20 mouse cellular contexts compared by ENCODE assay signal in genomic region chr14:57161833-57162232, GRCm38 (mm10). TPM values are rescaled to one million over a fixed set of nuclear protein-coding genes. Genes with fewer than 3 reads are reported as not detected.
DNase-seq lines count a peak whose midpoint lies in the region; ATAC-seq and TF ChIP-seq lines count a peak whose summit lies in the region.
"Had no signal": no experiment of that assay in that cellular context is flagged by ENCODE, and none has a peak within 500 bp of the region (broad histone marks: within the 10 kb centered on the region; RNA-seq: fewer than 3 reads in every experiment).

No protein-coding gene starts in this region.

- no peaks in the 10 kb centered on the region for H3K36me3 ChIP-seq in limb, embryonic 12.5 days
- no peaks in the 10 kb centered on the region for H3K36me3 ChIP-seq in limb, embryonic 10.5 days
- H3K36me3 ChIP-seq: heart, embryonic 15.5 days; neural tube, embryonic 13.5 days had no signal

- H3K27ac ChIP-seq in limb, embryonic 12.5 days, result peak overlapping the region; percentile 64
- no peak overlapping the region for H3K27ac ChIP-seq in limb, embryonic 10.5 days
- H3K27ac ChIP-seq in embryonic fibroblast, embryonic 13.5 days (ENCODE audit: insufficient read depth, low read length), result peak overlapping the region; percentile 14
- H3K27ac ChIP-seq: heart, embryonic 15.5 days; hindbrain, embryonic 14.5 days; left cerebral cortex, adult 2 months; neural tube, embryonic 13.5 days had no signal

- H3K4me1 ChIP-seq in limb, embryonic 12.5 days (replicated peaks), result peaks cover 17% of the 10 kb centered on the region
- peaks cover 8% of the 10 kb centered on the region for H3K4me1 ChIP-seq in limb, embryonic 10.5 days
- peaks cover 6% of the 10 kb centered on the region for H3K4me1 ChIP-seq in embryonic fibroblast, embryonic 13.5 days (ENCODE audit: control insufficient read depth, insufficient read depth, low read length)

- peak; percentile 5 for DNase-seq in adrenal gland, adult 2 months
- DNase-seq in adrenal gland, adult 18-20 months (ENCODE audit: low spot score in 2 of 2), result no peak
- peak; percentile 10 for DNase-seq in gastrocnemius, postnatal 14 days
- no peak for DNase-seq in gastrocnemius, adult 8-10 months (ENCODE audit: low spot score in 2 of 2)
- no peak for DNase-seq in limb, embryonic 10.5 days (ENCODE audit: low spot score)
- no peak for DNase-seq in thymus, adult 18-20 months
- DNase-seq: kidney, adult 11 months had no signal

- no peak overlapping the region for H3K4me2 ChIP-seq in limb, embryonic 12.5 days
- H3K4me2 ChIP-seq: heart, embryonic 15.5 days; hindbrain, embryonic 14.5 days; neural tube, embryonic 13.5 days had no signal

- H3K9ac ChIP-seq in limb, embryonic 12.5 days (replicated peaks), result no peak overlapping the region
- H3K9ac ChIP-seq: heart, embryonic 15.5 days; hindbrain, embryonic 14.5 days; neural tube, embryonic 13.5 days had no signal

- peaks cover 7% of the 10 kb centered on the region; the same call in 1 of the 2 replicates for H3K9me3 ChIP-seq in limb, embryonic 12.5 days
- H3K9me3 ChIP-seq in limb, embryonic 10.5 days (replicated peaks), result no peaks in the 10 kb centered on the region
- H3K9me3 ChIP-seq: heart, embryonic 15.5 days; neural tube, embryonic 13.5 days had no signal

- WGBS in limb, embryonic 12.5 days, result 80% methylated on average over 2 of the region's 2 CpGs
- 65% methylated on average over 2 of the region's 2 CpGs for WGBS in limb, embryonic 10.5 days

- TF ChIP-seq POLR2A in embryonic fibroblast, embryonic 13.5 days (IDR thresholded peaks at IDR 0.05; ENCODE audit: low read depth, low read length), result no peak

- no peak for TF ChIP-seq CTCF in embryonic fibroblast, embryonic 13.5 days (IDR thresholded peaks at IDR 0.05; ENCODE audit: borderline replicate concordance, insufficient read depth, low read length)

- no peak for ATAC-seq in limb, embryonic 12.5 days (ENCODE audit: insufficient number of reproducible peaks, insufficient read depth, low FRiP score, low TSS enrichment, low read depth)

- H3K4me3 ChIP-seq in limb, embryonic 12.5 days (replicated peaks), result no peak overlapping the region
- no peak overlapping the region for H3K4me3 ChIP-seq in limb, embryonic 10.5 days
- H3K4me3 ChIP-seq in embryonic fibroblast, embryonic 13.5 days (ENCODE audit: insufficient read depth, low read length), result no peak overlapping the region
- H3K4me3 ChIP-seq: heart, embryonic 15.5 days; left cerebral cortex, adult 2 months; neural tube, embryonic 13.5 days had no signal

- H3K27me3 ChIP-seq in limb, embryonic 12.5 days, result no peaks in the 10 kb centered on the region
- no peaks in the 10 kb centered on the region; the same call in 1 of the 2 replicates for H3K27me3 ChIP-seq in limb, embryonic 10.5 days (ENCODE audit: low read depth, poor library complexity, severe bottlenecking)
- H3K27me3 ChIP-seq: neural tube, embryonic 13.5 days had no signal

- intact Hi-C loops in gastrocnemius, postnatal 14 days (cut with DNase I; ENCODE audit: low total_unique reads), result no loop called here

RNA-seq across cellular contexts. Expression of gene Gjb6, which starts 28.4 kb away (rescaled TPM):
- not detected for total RNA-seq in adrenal gland, adult 2 months (2021)
- polyA plus RNA-seq in adrenal gland, adult 2 months (2012; rRNA removed), result not detected in 2 replicates
- total RNA-seq in adrenal gland, adult 18-20 months (2021), result not detected
- total RNA-seq in gastrocnemius, postnatal 14 days (2021), result not detected
- total RNA-seq in gastrocnemius, adult 8-10 months (2022), result not detected
- 24.7 and 27.4 TPM in 2 replicates for polyA plus RNA-seq in limb, embryonic 12.5 days (2016; fragmentation: Nextera tagmentation; extraction: Ambion mirVana)
- polyA plus RNA-seq in limb, embryonic 10.5 days (2016; fragmentation: Nextera tagmentation; extraction: Ambion mirVana), result 1.8 and 7.0 TPM in 2 replicates
- 0.35 TPM in 1 of 2 replicates, not detected in the other for polyA plus RNA-seq in embryonic fibroblast, embryonic 13.5 days (2011; ENCODE audit: insufficient read length, low read depth, missing spikeins)
- total RNA-seq: MEL; monocyte, adult 5-6 weeks had no signal
- polyA plus RNA-seq: heart, embryonic 15.5 days; liver, embryonic 16.5 days had no signal

RNA-seq across cellular contexts. Expression of gene Gm4491, which starts 46.1 kb away (rescaled TPM):
- not detected for total RNA-seq in adrenal gland, adult 2 months (2021)
- polyA plus RNA-seq in adrenal gland, adult 2 months (2012; rRNA removed), result not detected in 2 replicates
- total RNA-seq in adrenal gland, adult 18-20 months (2021), result not detected
- not detected for total RNA-seq in gastrocnemius, postnatal 14 days (2021)
- not detected for total RNA-seq in gastrocnemius, adult 8-10 months (2022)
- polyA plus RNA-seq in limb, embryonic 12.5 days (2016; fragmentation: Nextera tagmentation; extraction: Ambion mirVana), result not detected in 2 replicates
- polyA plus RNA-seq in limb, embryonic 10.5 days (2016; fragmentation: Nextera tagmentation; extraction: Ambion mirVana), result not detected in 2 replicates
- not detected in 2 replicates for polyA plus RNA-seq in embryonic fibroblast, embryonic 13.5 days (2011; ENCODE audit: insufficient read length, low read depth, missing spikeins)
- total RNA-seq: MEL; monocyte, adult 5-6 weeks had no signal
- polyA plus RNA-seq: embryonic facial prominence, embryonic 14.5 days; forebrain, embryonic 11.5 days; gonadal fat pad, adult 2 months; heart, embryonic 15.5 days; hindbrain, embryonic 14.5 days; limb, embryonic 14.5 days; liver, embryonic 16.5 days; neural tube, embryonic 13.5 days had no signal

RNA-seq across cellular contexts. Expression of gene Gjb2, which starts 57.3 kb away (rescaled TPM):
- total RNA-seq in adrenal gland, adult 2 months (2021), result 1 to 10 TPM in 1 of 2 experiments, under 1 TPM in 1; 0.73 to 9.6 TPM
- 6.4 and 14.0 TPM in 2 replicates for polyA plus RNA-seq in adrenal gland, adult 2 months (2012; rRNA removed)
- 1 to 10 TPM in 1 of 2 experiments, under 1 TPM in 1; 0.32 to 9.9 TPM for total RNA-seq in adrenal gland, adult 18-20 months (2021)
- under 1 TPM; 0.40 to 0.55 TPM for total RNA-seq in gastrocnemius, postnatal 14 days (2021)
- under 1 TPM in 3 of 4 experiments, not detected in 1; 0.16 to 0.46 (median 0.24) TPM for total RNA-seq in gastrocnemius, adult 8-10 months (2022)
- polyA plus RNA-seq in limb, embryonic 12.5 days (2016; fragmentation: Nextera tagmentation; extraction: Ambion mirVana), result 63.3 and 79.4 TPM in 2 replicates
- polyA plus RNA-seq in limb, embryonic 10.5 days (2016; fragmentation: Nextera tagmentation; extraction: Ambion mirVana), result 11.9 and 35.0 TPM in 2 replicates
- polyA plus RNA-seq in embryonic fibroblast, embryonic 13.5 days (2011; ENCODE audit: insufficient read length, low read depth, missing spikeins), result 78.3 and 91.7 TPM in 2 replicates
- total RNA-seq: MEL had no signal

Comparison
In these comparisons a context has a peak if more than half of its experiments do, and no peak if none do; other contexts are left out.
1. DNase-seq: peak in adrenal gland, adult 2 months (single experiment) and gastrocnemius, postnatal 14 days (single experiment); none in adrenal gland, adult 18-20 months (0 of 2), gastrocnemius, adult 8-10 months (0 of 2), limb, embryonic 10.5 days (single experiment) and thymus, adult 18-20 months (0 of 2).